Mouse (Mus musculus): ENCODE results near the gene Nupr1l. TPM values are rescaled to one million over a fixed set of nuclear protein-coding genes. Genes with fewer than 3 reads are reported as not detected.

Nupr1l gene
- total RNA-seq (2023), result 0.28 TPM

DNA sequence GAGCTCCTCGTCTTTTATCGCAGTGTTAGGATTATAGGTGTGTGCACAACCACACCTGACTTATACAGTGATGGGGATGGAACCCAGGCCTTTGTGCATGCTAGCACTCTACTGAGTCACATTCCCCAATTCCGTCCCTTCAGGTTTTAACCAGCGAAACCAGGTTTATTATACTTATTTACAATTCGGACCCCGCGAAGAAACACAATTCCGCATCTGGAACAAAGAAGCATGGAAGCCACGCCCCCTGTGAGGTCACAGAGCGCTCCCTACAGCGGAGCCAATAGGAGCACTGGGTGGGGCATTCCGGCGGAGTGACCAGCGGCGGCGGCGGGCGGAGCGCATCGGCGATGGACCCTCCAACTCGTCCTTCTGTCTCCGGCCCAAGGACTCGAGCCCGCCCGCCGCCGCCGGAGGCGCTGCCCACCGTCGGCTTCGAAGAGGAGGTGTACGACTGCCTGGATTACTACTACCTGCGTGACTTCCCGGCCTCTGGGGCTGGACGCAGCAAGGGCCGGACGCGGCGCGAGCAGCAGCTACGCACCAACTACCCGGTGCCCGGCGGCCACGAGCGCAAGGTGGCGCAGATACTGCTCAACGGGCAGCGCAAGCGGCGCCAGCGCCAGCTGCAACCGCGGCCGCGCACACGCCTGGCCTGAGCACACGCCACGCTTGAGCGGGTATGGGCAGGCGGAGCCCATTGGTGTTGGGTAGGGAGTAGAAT lies at the start of gene Nupr1l:
Gene Nupr1l (plus strand): TSS at position 299 of the 724 bp plus-strand sequence.

DNA sequence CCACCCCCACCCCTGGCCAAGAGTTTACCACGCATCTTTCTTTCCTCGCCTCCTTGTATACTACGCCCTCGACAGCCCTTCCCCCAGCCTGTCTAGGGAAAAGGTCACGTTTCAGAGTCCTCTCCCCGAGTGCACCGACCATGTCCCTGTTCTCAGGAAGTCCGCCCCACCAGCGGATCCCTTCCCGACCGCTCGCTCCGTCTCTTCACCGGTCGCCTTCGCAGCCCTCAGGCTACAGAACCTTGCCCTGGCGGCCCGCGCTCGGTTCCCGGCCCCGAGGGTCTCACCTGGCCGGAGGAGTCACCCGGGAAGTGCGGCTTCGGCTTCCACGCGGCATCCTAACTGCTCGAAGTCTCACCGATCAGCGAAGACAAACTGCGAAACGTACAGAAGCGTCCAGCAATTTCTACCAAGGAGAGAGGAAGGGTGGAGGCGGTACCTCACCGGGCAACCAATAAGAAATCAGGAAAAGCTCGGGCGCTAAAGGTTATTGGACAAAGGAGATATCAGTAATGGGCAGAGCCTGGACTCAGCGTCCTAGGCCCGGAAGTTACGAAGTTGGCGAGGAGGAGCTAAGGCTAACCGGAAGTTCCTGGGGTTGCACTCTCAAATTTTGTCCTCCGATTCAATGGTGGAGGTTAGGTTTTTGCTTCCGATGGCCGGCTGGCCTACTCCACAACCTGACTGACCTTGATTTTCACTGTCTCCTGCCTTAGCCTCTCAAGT lies 21.3 kb upstream of the Nupr1l start, which contains the start of gene Chchd2:
Gene Chchd2 (minus strand): TSS at position 560 of the 726 bp plus-strand sequence.

DNA sequence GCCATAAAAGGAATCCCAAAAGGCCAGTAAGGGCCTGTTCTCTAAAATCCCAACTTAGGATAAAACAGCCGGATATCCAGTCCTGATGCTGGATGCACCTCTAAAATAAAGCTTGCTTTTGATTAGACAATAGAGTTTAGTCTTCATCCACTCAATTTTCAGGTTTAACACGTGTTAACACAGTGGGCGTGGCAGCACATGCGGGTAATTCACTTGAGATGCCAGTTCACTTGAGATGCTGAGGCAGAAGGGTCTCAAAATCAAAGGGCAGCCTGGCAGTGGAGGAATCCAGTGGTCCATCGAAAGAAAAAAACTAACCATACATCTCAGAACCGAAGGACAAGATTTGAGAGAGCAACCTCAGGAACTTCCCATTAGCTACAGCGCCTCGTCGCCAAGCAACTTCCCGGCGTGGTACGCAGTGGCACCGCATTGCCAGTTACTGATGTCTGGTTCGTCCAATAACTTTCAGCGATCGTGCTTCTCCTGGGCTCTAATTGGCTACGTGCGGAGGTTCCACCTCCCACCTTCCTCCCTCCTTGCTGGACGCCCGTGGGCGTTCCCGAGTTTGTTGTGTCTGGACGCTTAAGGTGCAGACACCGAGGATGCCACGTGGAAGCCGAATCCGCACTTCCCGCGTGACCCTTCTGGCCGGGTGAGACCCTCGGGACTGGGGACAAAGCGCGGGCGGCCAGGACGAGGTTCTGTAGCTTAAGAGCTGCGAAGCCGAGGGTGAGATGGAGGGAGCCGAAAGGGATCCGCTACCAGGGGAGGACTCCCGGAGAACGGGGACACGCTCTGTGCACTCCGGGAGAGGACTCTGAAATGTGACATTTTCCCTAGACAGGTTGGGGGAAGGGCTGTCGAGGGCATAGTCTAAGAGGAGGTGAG lies 12.9 kb upstream of the Nupr1l start, which contains the start of gene Zbed5:
Gene Zbed5 (plus strand): TSS at position 526 of the 891 bp plus-strand sequence.

DNA sequence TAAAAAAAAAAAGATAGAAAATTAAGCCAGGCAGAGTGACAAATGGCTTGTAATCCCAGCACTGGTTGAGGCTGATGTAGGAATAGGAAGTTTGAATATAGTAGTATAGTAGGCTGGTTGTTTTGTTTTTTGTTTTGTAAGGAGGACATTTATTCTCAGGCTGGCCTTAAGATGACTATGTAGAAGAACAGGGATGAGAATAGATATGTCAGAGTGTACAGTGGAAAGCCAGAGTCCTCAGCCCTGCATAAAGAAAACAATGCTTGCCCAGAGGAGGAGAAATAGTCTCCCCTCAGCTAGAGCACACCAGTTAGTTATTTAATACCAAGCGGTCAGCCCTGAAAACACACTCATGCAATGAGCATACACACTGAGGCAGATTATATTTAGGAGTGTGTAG lies 9.9 kb upstream of the Nupr1l start, which contains the start of gene Phkg1:
Gene Phkg1 (minus strand): TSS at position 101 of the 400 bp plus-strand sequence.

DNA sequence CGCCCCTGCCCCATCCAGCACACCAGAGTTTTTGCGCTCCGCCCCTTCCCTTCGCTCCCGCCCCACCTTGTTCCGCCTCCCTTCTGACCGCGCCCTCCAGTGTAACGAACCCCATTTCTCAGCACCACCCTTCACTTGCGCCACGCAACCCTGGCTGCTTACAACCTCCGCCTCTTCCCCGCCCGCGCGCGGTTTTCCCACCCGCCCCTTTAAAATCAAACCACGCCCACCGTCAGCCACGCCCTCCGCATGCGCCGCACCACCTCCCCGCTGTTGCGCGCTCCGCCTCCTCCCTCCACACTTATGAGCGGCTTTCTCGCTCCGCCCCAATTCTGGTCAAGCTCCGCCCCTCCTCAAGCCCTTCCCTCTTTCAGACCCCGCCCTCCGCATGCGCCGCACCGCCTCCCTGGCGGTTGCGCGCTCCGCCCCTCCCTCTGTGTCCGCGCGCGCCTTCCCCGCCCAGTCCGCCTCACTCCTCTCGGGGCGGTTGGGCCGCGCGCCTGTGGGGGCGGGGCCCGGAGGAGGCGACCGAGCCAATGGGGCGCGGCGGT lies 33.2 kb downstream of the Nupr1l start, which contains the start of gene Vkorc1l1:
Gene Vkorc1l1 (plus strand): TSS at position 476 of the 551 bp plus-strand sequence.

Other genes starting within 250 kb of the Nupr1l start
- gene Zfp11, start 238.4 kb upstream of the Nupr1l start, total RNA-seq (2023), result 1.1 TPM
- gene Sept14, start 200.0 kb upstream of the Nupr1l start, total RNA-seq (2023), result not detected
- 44.2 TPM for gene Mrps17, start 193.0 kb upstream of the Nupr1l start, total RNA-seq (2023)
- 29.2 TPM for gene Nipsnap2, start 183.5 kb upstream of the Nupr1l start, total RNA-seq (2023)
- gene Psph, start 121.1 kb upstream of the Nupr1l start, total RNA-seq (2023), result 15.9 TPM
- 11.1 TPM for gene Sumf2, start 61.6 kb upstream of the Nupr1l start, total RNA-seq (2023)
- 147 TPM for gene Chchd2, start 21.1 kb upstream of the Nupr1l start, total RNA-seq (2023)
- 1.6 TPM for gene Zbed5, start 12.8 kb upstream of the Nupr1l start, total RNA-seq (2023)
- 0.64 TPM for gene Phkg1, start 10.0 kb upstream of the Nupr1l start, total RNA-seq (2023)
- 12.9 TPM for gene Vkorc1l1, start 33.4 kb downstream of the Nupr1l start, total RNA-seq (2023)
- gene Gusb, start 94.5 kb downstream of the Nupr1l start, total RNA-seq (2023), result 23.0 TPM
- 24.3 TPM for gene Asl, start 120.7 kb downstream of the Nupr1l start, total RNA-seq (2023)
- 26.1 TPM for gene Crcp, start 120.8 kb downstream of the Nupr1l start, total RNA-seq (2023)
- 10.8 TPM for gene Tpst1, start 164.8 kb downstream of the Nupr1l start, total RNA-seq (2023)
- 2.0 TPM for gene Kctd7, start 236.3 kb downstream of the Nupr1l start, total RNA-seq (2023)

Data from CD8-positive naive resting alpha-beta T cell, adult 57 days (primary cell).